Mouse (Mus musculus) left cerebral cortex, adult 9 months (tissue): ENCODE results near the gene Ltc4s.
A peak's percentile ranks its signal among the peaks of the same experiment; 100 is the strongest.

Experiments
- DNase-seq, 2 experiments: peaks; one replicate each; pipeline ENCODE4 v3.0.0; 2022; ENCODE audit warnings: low spot score in 2 of 2

The Ltc4s gene

GRCm38 (mm10) chr11:50248473-50249171 lies 10.2 kb upstream of the Ltc4s start:
- no peak for DNase-seq

GRCm38 (mm10) chr11:50245269-50245668 lies 6.9 kb upstream of the Ltc4s start:
- no peak for DNase-seq

- DNase-seq, result no peak
These were observed 5.5 kb upstream of the Ltc4s start for GRCm38 (mm10) chr11:50243926-50244325.

- no peak for DNase-seq
These were observed 2.0 kb upstream of the Ltc4s start for GRCm38 (mm10) chr11:50240235-50240911.

GRCm38 (mm10) chr11:50238821-50239791 lies 690 bp upstream of the Ltc4s start:
- no peak for DNase-seq

GRCm38 (mm10) chr11:50236937-50237835 lies 1.2 kb downstream of the Ltc4s start:
- no peak for DNase-seq

GRCm38 (mm10) chr11:50236540-50236936 lies 1.9 kb downstream of the Ltc4s start:
- DNase-seq, result peak in 1 of 2 experiments; percentile 77

- no peak for DNase-seq
These were observed 3.8 kb downstream of the Ltc4s start for GRCm38 (mm10) chr11:50234606-50235005.

- no peak for DNase-seq
These were observed 4.4 kb downstream of the Ltc4s start for GRCm38 (mm10) chr11:50233993-50234392.

GRCm38 (mm10) chr11:50233022-50233421 lies 5.4 kb downstream of the Ltc4s start:
- peak in 1 of 2 experiments; percentile 62 for DNase-seq

GRCm38 (mm10) chr11:50231411-50231810 lies 7.0 kb downstream of the Ltc4s start:
- DNase-seq, result peak in 1 of 2 experiments; percentile 82

- no peak for DNase-seq
These were observed 7.7 kb downstream of the Ltc4s start for GRCm38 (mm10) chr11:50230481-50231304.

GRCm38 (mm10) chr11:50229252-50229910 lies 9.0 kb downstream of the Ltc4s start:
- DNase-seq, result no peak

- no peak for DNase-seq
These were observed 9.6 kb downstream of the Ltc4s start for GRCm38 (mm10) chr11:50228772-50229171.

GRCm38 (mm10) chr11:50227736-50228135 lies 10.7 kb downstream of the Ltc4s start:
- DNase-seq, result no peak

GRCm38 (mm10) chr11:50227226-50227625 lies 11.2 kb downstream of the Ltc4s start:
- no peak for DNase-seq

GRCm38 (mm10) chr11:50226406-50226805 lies 12.0 kb downstream of the Ltc4s start:
- no peak for DNase-seq

- DNase-seq, result no peak
These were observed 12.6 kb downstream of the Ltc4s start for GRCm38 (mm10) chr11:50225611-50226378.
